Mouse (Mus musculus): ENCODE measurements around the gene Kif24.

GRCm38 (mm10) chr4:41381213-41381950 lies 83.3 kb downstream of the Kif24 start:
- TF ChIP-seq CTCF (conservative IDR thresholded peaks at IDR 0.05; ENCODE audit: low read length) = no peak
- no peak for TF ChIP-seq POU5F1 (IDR thresholded peaks at IDR 0.05; ENCODE audit: borderline replicate concordance, low read length)
- no peak for TF ChIP-seq NANOG (IDR thresholded peaks at IDR 0.05; ENCODE audit: borderline replicate concordance, low read length)
